Mouse (Mus musculus) heart, embryonic 12.5 days (tissue): Measurements from ENCODE around the gene Mesd. TPM values are rescaled to one million over a fixed set of nuclear protein-coding genes. Genes with fewer than 3 reads are reported as not detected.
A peak's percentile ranks its signal among the peaks of the same experiment; 100 is the strongest.
"Not testable (repeated sequence)": the region's sequence is repeated elsewhere in the genome, so short reads cannot be mapped to it uniquely, and the experiment has no call there.

ENCODE experiments used
- ATAC-seq: fragments of 200-750 bp; cut with Nextera tagmentation; 2 replicates; pipeline ENCODE4 v1.8.0; 2017; ENCODE audit warnings: moderate TSS enrichment, moderate library complexity; ENCODE audit not compliant: insufficient number of reproducible peaks, low FRiP score
- H3K27ac ChIP-seq: fragments of 300-500 bp; sonication (generic); 2 replicates; pipeline ENCODE4 v1.5.1; 2016; ENCODE audit warnings: mild to moderate bottlenecking, moderate library complexity; ENCODE audit not compliant: poor library complexity, severe bottlenecking
- H3K27me3 ChIP-seq: fragments of 300-500 bp; sonication (generic); replicated peaks from 2 replicates; pipeline ENCODE4 v1.6.1; 2016; ENCODE audit warnings: mild to moderate bottlenecking, moderate library complexity
- H3K36me3 ChIP-seq: fragments of 300-500 bp; sonication (generic); 2 replicates; pipeline ENCODE4 v1.6.1; 2016; ENCODE audit warnings: mild to moderate bottlenecking, moderate library complexity
- H3K4me1 ChIP-seq: fragments of 300-500 bp; sonication (generic); replicated peaks from 2 replicates; pipeline ENCODE4 v1.6.1; 2016; ENCODE audit warnings: mild to moderate bottlenecking
- H3K4me2 ChIP-seq: fragments of 300-500 bp; sonication (generic); 2 replicates; pipeline ENCODE4 v1.6.1; 2016; ENCODE audit warnings: mild to moderate bottlenecking, moderate library complexity
- H3K4me3 ChIP-seq: fragments of 300-500 bp; sonication (generic); 2 replicates; pipeline ENCODE4 v1.5.1; 2016; ENCODE audit warnings: mild to moderate bottlenecking
- H3K9ac ChIP-seq: fragments of 300-500 bp; sonication (generic); 2 replicates; pipeline ENCODE4 v1.6.1; 2016; ENCODE audit warnings: mild to moderate bottlenecking, moderate library complexity
- H3K9me3 ChIP-seq: fragments of 300-500 bp; sonication (generic); replicated peaks from 2 replicates; pipeline ENCODE4 v1.6.1; 2016; ENCODE audit warnings: mild to moderate bottlenecking, moderate library complexity
- WGBS: fragments of 180-500 bp; shearing (Covaris S2); methylation state at CpG from one replicate; pipeline ENCODE4 v1.1.7; 2016; 5-methylcytosine and 5-hydroxymethylcytosine counted together
- polyA plus RNA-seq: library from polyadenylated mRNA; unstranded; fragments of >200 nt; fragmentation: Nextera tagmentation; extraction: Ambion mirVana; gene quantifications from 2 replicates; pipeline ENCODE4 v1.2.1, GENCODE M21; 2016

The Mesd gene
- polyA plus RNA-seq, 1 experiment from 2014 or later = 101 TPM

DNA sequence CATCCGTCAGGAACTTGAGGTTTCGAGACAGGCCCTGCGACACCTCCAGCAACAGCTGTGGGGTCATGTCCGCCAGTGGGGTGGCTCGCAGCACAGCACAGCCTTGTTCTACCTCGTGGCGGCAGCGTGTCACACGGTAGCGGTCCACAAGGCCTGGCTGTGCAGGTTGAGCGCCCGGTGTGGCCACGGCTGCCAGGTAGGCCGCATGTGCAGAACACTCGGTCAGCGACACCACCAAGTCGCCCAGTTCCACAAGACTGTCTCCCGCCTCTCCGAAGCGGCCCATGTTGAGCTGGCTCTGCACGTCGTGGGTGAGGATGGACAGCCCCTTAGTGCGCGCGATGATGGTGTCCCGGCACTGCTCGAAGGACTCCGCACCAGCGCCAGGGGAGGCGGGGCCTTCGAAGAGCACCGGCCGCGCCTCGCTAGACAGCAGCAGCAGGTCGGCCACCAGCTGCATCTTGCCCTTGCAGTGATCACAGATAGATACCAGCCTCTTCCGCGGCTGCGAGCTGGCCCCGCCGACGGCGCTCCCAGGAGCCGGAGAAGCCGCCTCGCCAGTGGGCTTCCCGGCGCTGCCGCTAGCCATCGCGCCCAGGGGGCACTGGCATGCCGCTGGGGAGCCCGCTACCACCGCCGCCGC lies 1.5 kb upstream of the Mesd start:
- H3K27ac ChIP-seq = peak overlapping the region; percentile 98
- ATAC-seq = peak; percentile 31; the same call in 1 of the 2 replicates
- peaks cover 51% of the 10 kb centered on the region for H3K4me1 ChIP-seq
- H3K4me2 ChIP-seq = peak overlapping the region; percentile 91
- peaks cover 13% of the 10 kb centered on the region for H3K36me3 ChIP-seq
- WGBS = 15% methylated on average over 53 of the region's 56 CpGs
- H3K9ac ChIP-seq = peak overlapping the region; percentile 91
- no peaks in the 10 kb centered on the region for H3K9me3 ChIP-seq
- no peaks in the 10 kb centered on the region for H3K27me3 ChIP-seq
- H3K4me3 ChIP-seq = peak overlapping the region; percentile 69

DNA sequence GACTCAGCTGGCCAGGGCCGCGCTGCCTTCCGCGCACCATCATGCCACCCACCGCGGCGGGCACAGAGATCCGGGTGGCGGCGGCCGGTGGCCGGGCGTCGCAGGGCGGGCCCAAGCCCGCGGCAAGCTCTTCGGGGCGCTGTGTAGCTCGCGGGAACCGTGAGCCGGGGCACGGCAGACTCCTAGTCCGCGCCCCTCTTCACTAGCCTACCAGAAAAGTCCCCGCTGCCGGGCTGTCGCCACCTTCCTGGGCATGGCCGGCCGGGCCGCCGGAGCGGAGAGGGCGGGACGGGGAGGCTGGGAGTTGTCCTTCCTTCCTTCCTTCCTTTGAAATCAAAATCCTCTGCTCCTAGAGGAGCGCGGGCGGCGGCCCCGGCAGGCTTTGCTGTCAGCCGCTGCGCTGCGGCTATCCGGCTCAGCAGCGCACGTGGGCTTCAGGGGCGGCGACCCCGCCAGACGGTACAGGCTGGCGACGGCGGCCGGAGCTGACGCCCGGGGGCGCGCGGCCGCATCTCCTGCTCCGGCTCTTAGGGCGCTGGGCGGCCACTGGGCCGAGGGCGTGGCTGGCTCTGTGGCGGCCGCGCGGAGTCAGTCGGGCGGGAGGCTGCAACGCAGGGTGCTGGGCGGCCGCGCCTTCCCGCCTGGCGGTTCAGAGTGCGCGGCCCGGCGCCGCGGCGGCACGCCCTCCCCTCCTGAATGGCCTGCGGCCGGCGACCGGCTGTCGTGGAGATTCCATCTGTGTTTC lies 818 bp upstream of the Mesd start:
- Histone ChIP-seq H3K9ac (peak overlapping the region; percentile 91), H3K4me1 (peaks cover 46% of the 10 kb centered on the region), H3K27me3 (no peaks in the 10 kb centered on the region), H3K36me3 (peaks cover 10% of the 10 kb centered on the region), H3K4me3 (peak overlapping the region; percentile 69), H3K4me2 (peak overlapping the region; percentile 91), H3K9me3 (no peaks in the 10 kb centered on the region), H3K27ac (peak overlapping the region; percentile 98)
- peak; percentile 85 for ATAC-seq
- WGBS = under 1% methylated on average over 75 of the region's 91 CpGs

DNA sequence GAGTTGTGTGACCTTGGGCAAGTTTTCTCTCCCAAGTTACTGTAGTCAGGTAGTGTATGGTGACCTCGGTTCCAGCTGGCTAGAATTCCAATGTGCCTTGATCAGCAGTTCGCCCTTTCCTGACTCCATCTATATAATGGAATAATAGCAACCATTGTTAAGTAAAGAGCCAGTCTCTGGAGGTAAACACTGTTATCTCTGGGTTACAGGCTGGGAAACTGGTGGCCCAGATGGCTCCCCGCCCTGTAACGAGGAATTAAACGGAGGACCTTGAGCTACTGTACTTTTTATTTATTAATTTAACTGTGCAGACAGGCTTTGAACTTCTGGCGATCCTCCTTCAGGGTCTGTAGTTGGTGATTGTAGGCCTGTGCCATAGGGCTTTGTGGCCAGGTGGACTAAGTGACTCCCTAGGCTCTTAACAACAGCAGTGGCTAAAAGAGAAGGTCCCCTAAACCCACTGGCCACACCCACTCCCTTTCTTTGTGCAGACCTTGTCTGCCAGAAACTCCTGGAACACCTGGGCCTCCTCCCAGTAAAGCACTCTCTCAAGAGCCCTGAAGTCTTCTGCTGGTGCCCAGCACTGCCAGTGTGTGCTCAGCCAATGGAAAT lies 761 bp downstream of the Mesd start:
- H3K27ac ChIP-seq = peak overlapping the region; percentile 98
- H3K4me1 ChIP-seq = peaks cover 33% of the 10 kb centered on the region
- H3K4me3 ChIP-seq = peak overlapping the region; percentile 69
- no peaks in the 10 kb centered on the region for H3K27me3 ChIP-seq
- no peaks in the 10 kb centered on the region for H3K9me3 ChIP-seq
- 27% methylated on average over 6 of the region's 6 CpGs for WGBS
- peaks cover 10% of the 10 kb centered on the region for H3K36me3 ChIP-seq
- H3K9ac ChIP-seq = peak overlapping the region; percentile 91
- ATAC-seq = peak; percentile 7; the same call in 1 of the 2 replicates
- peak overlapping the region; percentile 91 for H3K4me2 ChIP-seq

DNA sequence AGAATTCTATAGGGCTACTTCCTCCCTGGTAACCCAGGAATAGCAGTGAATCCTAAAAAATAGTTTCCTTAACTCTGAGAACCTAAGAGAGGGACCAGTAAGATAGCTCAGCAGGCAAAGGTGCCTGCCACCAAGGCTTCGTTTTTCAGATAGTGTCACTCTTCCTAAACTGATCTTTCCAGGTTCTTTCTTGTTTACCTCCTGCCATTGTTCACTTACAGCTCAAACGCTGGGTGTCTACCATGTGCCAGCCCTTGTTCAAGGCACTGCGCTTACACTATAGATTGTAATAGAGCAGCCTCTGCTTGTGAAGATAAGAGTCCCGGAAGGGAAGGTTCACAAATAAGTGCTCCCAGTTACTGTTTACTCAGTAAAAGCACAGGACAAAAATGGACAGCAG lies 1.6 kb downstream of the Mesd start:
- ATAC-seq = no peak
- H3K4me2 ChIP-seq = peak overlapping the region; percentile 5; the same call in 1 of the 2 replicates
- no peaks in the 10 kb centered on the region for H3K9me3 ChIP-seq
- H3K36me3 ChIP-seq = peaks cover 10% of the 10 kb centered on the region
- no peak overlapping the region for H3K9ac ChIP-seq
- peak overlapping the region; percentile 49 for H3K27ac ChIP-seq
- peaks cover 26% of the 10 kb centered on the region for H3K4me1 ChIP-seq
- 50% methylated on average over 4 of the region's 4 CpGs for WGBS
- no peaks in the 10 kb centered on the region for H3K27me3 ChIP-seq
- H3K4me3 ChIP-seq = no peak overlapping the region

DNA sequence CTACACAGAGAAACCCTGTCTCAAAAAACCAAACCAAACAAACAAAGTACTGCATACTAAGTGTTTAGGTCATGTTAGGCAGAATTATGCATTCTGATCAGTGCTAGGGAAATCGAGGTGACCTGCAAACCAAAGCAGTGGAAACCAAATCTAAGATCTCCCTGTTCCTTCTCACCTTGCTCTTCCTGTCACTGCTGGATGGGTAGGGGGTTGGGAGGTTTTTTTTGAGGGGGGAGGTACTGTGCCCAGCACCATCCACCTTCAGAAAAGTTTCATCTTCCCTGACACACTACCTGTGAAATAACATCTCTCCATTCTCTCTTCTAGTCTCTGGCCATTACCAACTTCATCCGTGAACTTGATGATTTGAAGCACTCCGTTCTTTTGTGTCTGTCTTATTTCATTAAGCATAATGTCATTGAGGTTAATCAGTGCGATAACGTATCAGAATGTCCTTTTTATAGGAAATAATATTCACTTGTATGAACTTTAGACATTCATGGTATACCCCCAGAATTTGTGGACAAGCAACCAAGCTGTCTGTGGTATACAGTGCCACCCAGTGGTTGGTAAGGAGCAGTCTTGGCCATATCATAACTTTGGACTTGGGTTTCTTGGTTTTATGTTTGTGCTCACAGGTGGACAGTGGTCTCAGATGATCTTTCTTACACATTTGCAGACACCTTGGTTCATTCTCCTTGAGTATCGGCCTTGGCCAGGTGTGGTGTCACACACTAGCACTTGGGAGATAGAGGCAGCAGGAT lies 2.3 kb downstream of the Mesd start:
- 86% methylated on average over 6 of the region's 6 CpGs for WGBS
- H3K9me3 ChIP-seq = no peaks in the 10 kb centered on the region
- H3K27ac ChIP-seq = peak overlapping the region; percentile 49; the same call in 1 of the 2 replicates
- H3K36me3 ChIP-seq = peaks cover 10% of the 10 kb centered on the region
- no peak overlapping the region for H3K4me2 ChIP-seq
- H3K4me1 ChIP-seq = peaks cover 20% of the 10 kb centered on the region
- no peak overlapping the region for H3K9ac ChIP-seq
- no peak overlapping the region for H3K4me3 ChIP-seq
- H3K27me3 ChIP-seq = no peaks in the 10 kb centered on the region
- ATAC-seq = no peak

DNA sequence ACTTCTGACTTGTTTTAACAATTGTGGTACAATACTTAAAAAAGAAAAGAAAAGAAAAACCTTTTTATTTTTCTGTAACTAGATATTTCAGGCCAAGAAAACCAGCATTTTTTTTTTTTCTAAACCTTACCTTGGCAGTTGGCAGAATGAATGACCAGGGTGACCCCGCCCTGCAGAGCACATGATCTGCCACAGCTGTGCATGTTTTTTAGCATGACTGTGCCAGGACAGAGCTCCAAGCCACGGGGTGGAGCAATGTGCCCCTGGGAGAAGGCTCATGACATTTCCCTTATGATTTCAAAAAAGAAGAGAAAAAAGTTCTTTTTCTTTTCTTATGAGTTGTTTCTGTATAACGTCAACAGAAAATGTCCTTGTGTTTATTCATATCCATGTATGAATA lies 5.1 kb downstream of the Mesd start:
- Histone ChIP-seq H3K4me1 (peaks cover 20% of the 10 kb centered on the region), H3K4me3 (no peak overlapping the region), H3K9me3 (no peaks in the 10 kb centered on the region), H3K27me3 (no peaks in the 10 kb centered on the region), H3K4me2 (no peak overlapping the region), H3K36me3 (peaks cover 1% of the 10 kb centered on the region; the same call in 1 of the 2 replicates), H3K27ac (no peak overlapping the region), H3K9ac (no peak overlapping the region)
- no peak for ATAC-seq
- WGBS = 72% methylated on average over 3 of the region's 3 CpGs

DNA sequence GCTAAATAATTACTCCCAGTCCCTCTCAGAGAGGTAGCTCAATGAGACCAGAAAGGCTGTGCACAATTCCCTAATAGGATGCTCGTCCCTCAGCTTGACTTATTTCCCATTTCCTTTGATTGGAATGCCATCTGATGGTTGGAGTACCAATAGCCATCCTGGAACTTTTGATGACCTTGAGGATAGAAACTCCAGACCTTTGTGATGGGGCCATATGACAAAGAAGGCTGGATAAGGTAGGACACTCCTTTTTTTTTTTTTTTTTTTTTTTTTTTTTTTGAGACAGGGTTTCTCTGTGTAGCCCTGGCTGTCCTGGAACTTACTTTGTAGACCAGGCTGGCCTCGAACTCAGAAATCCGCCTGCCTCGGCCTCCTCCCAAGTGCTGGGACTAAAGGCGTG lies 5.7 kb downstream of the Mesd start:
- not testable (repeated sequence) for H3K27ac ChIP-seq, H3K9ac ChIP-seq, H3K27me3 ChIP-seq, H3K9me3 ChIP-seq, ATAC-seq, H3K4me3 ChIP-seq, H3K36me3 ChIP-seq, H3K4me2 ChIP-seq
- peaks cover 21% of the 10 kb centered on the region for H3K4me1 ChIP-seq
- WGBS = 86% methylated on average over 5 of the region's 5 CpGs

DNA sequence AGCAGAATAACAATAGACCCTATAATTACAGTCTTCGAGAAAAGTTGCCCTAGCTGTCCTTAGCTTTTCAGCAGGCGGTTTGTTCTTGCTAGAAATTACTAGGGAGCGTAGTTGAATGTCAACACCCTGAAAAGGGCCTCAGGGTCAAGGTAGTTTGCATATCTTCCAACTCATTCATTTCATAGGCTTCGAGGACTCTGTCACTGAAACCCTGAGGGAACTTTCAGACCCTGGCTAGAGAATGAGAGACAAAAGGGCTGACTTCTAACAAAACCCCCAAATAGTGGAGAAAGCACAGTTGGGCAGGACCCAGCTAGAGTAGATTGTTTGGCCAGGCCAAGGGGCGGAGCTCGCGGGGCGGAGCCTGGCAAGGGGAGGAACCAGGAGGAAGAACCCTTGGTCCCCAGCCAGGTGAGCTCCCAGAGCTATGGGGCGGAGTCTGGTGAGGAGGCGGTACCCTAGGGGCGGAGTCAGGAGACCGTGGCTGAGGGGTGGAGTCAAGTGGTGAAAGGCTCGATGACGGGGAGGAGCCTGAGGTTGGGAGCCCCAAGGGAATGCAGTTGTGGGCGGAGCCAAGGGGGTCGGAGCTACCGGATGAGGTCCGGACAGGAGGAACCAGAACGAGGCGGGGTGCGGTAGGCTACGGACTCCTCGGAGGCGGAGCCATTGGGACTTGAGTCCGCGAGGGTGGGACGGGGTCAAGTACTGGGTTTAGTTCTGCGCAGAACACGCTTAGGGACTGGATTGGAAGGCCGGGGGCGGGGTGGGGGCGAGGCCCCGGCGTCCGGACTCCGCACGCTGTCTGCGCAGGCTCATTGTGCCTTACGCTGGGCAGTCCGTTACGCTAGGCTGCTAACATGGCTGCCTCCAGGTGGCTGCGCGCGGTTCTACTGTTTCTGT lies 7.4 kb downstream of the Mesd start:
- H3K36me3 ChIP-seq = peaks cover 17% of the 10 kb centered on the region
- peak overlapping the region; percentile 86 for H3K27ac ChIP-seq
- H3K27me3 ChIP-seq = no peaks in the 10 kb centered on the region
- peak overlapping the region; percentile 87 for H3K9ac ChIP-seq
- H3K4me3 ChIP-seq = peak overlapping the region; percentile 80
- 3% methylated on average over 40 of the region's 44 CpGs for WGBS
- no peaks in the 10 kb centered on the region for H3K9me3 ChIP-seq
- H3K4me1 ChIP-seq = peaks cover 19% of the 10 kb centered on the region
- peak; percentile 97 for ATAC-seq
- peak overlapping the region; percentile 85 for H3K4me2 ChIP-seq

DNA sequence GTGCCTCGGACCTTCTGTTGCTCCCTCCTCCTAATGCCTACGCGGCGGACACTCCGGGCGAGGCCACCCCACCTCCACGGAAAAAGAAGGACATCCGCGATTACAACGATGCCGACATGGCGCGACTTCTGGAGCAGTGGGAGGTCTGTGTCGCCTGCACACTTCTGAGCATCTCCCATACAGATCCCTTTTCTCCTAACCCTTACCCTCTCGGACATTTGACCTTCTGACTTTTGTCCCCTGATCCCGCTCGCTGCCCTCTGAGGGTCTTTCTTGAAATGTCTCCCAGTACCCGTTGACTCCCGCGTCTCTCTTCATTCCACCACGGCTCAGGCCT lies 8.0 kb downstream of the Mesd start:
- WGBS = under 1% methylated on average over 21 of the region's 21 CpGs
- ATAC-seq = no peak
- peaks cover 20% of the 10 kb centered on the region for H3K4me1 ChIP-seq

DNA sequence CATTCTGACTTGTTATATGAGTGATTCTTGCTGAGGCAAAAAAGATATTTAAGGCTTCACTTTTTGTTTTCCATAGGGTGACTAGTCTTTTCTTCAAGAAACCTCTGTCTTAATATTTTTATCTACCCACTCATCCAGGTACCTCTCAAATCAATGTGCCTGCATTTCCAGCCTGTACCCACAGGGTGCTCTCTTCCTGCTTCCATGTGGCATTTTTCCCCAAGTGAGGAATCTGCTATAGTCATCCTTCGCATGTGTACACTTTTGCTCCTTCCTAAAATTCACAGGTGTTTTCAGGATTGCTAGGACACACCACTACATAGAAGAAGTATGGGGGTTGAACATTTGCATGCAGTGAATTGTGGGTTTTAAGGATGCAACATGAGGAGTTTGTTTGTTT lies 10.1 kb downstream of the Mesd start:
- Histone ChIP-seq H3K9ac (no peak overlapping the region), H3K9me3 (no peaks in the 10 kb centered on the region), H3K27me3 (no peaks in the 10 kb centered on the region), H3K4me1 (peaks cover 20% of the 10 kb centered on the region), H3K27ac (no peak overlapping the region), H3K36me3 (peaks cover 40% of the 10 kb centered on the region), H3K4me3 (no peak overlapping the region), H3K4me2 (no peak overlapping the region)
- WGBS = 93% methylated on average over 1 of the region's 1 CpGs
- ATAC-seq = no peak

More for the DNA sequence above, 8.0 kb downstream of the Mesd start:
- Histone ChIP-seq H3K9me3 (no peaks in the 10 kb centered on the region), H3K9ac (peak overlapping the region; percentile 87), H3K27ac (peak overlapping the region; percentile 86), H3K27me3 (no peaks in the 10 kb centered on the region), H3K4me3 (peak overlapping the region; percentile 80), H3K36me3 (peaks cover 20% of the 10 kb centered on the region), H3K4me2 (peak overlapping the region; percentile 85)
